ENCODE assay signal across 23 mouse cellular contexts in genomic region chrX:12318848-12319651, GRCm38 (mm10).
DNase-seq lines count a peak whose midpoint lies in the region; ATAC-seq and TF ChIP-seq lines count a peak whose summit lies in the region.
"Had no signal": no experiment of that assay in that cellular context is flagged by ENCODE, and none has a peak within 500 bp of the region (broad histone marks: within the 10 kb centered on the region; RNA-seq: fewer than 3 reads in every experiment).

No protein-coding gene starts in this region.

- DNase-seq in embryo, embryonic 11 days: peak; percentile 35
- peak; percentile 3 for DNase-seq in thymus, postnatal 25 days
- no peak for DNase-seq in right cerebral cortex, adult 18-20 months
- DNase-seq in left cerebral cortex, postnatal 4 days: no peak
- DNase-seq in heart, postnatal 14 days: no peak
- DNase-seq: adrenal gland, postnatal 10 days; cerebellum, adult 8-10 months; cerebellum, postnatal 36 days; kidney, postnatal 36 days; lung, postnatal 36 days; midbrain, embryonic 14.5 days; retina, postnatal 1 day; right cerebral cortex, postnatal 4 days had no signal

- H3K27me3 ChIP-seq in C2C12 (ENCODE audit: control insufficient read depth, insufficient read depth, insufficient read length): no peaks in the 10 kb centered on the region
- H3K27me3 ChIP-seq: embryonic facial prominence, embryonic 13.5 days; forebrain, embryonic 15.5 days; lung, embryonic 15.5 days; neural tube, embryonic 13.5 days had no signal

- intact Hi-C loops in left cerebral cortex, postnatal 4 days (cut with DNase I): no loop called here
- intact Hi-C loops in heart, postnatal 14 days (cut with DNase I): no loop called here

- H3K4me3 ChIP-seq in C2C12 (ENCODE audit: insufficient read depth, poor library complexity, severe bottlenecking): no peak overlapping the region
- H3K4me3 ChIP-seq: embryonic facial prominence, embryonic 13.5 days; forebrain, embryonic 15.5 days; hindbrain, embryonic 10.5 days; lung, embryonic 15.5 days; neural tube, embryonic 13.5 days had no signal

- H3K79me3 ChIP-seq in C2C12 (ENCODE audit: low read depth): no peaks in the 10 kb centered on the region

- no peaks in the 10 kb centered on the region for H3K79me2 ChIP-seq in C2C12 (ENCODE audit: control insufficient read depth, insufficient read depth)

- peak; percentile 81 for ATAC-seq in erythroid progenitor cell, adult 5-6 weeks (replicated peaks; ENCODE audit: low FRiP score, poor library complexity, severe bottlenecking)
- ATAC-seq: activated CD4-positive, CD25-positive, alpha-beta regulatory T cell, adult 4 months; forebrain, embryonic 15.5 days; hindbrain, embryonic 16.5 days; intestine, embryonic 16.5 days had no signal

- TF ChIP-seq CTCF in C2C12 (IDR thresholded peaks at IDR 0.05; ENCODE audit: control insufficient read depth, insufficient read depth, insufficient read length): no peak

- H3ac ChIP-seq in C2C12 (ENCODE audit: control insufficient read depth, insufficient read length, low read depth): no peak overlapping the region

- H3K36me3 ChIP-seq in C2C12 (ENCODE audit: control insufficient read depth, insufficient read depth): no peaks in the 10 kb centered on the region
- H3K36me3 ChIP-seq: embryonic facial prominence, embryonic 13.5 days; forebrain, embryonic 15.5 days; hindbrain, embryonic 10.5 days; lung, embryonic 15.5 days; neural tube, embryonic 13.5 days had no signal

TF ChIP-seq in C2C12, 6 proteins besides CTCF, POLR2A, EP300 and RAD21:
- no peak for TF ChIP-seq USF1 (IDR thresholded peaks at IDR 0.05; ENCODE audit: low read depth)
- TF ChIP-seq CEBPB (IDR thresholded peaks at IDR 0.05; ENCODE audit: low read depth): no peak
- TF ChIP-seq MYOD1 (IDR thresholded peaks at IDR 0.05; ENCODE audit: control insufficient read depth, insufficient read length, low read depth): peak; percentile 26
- no peak for TF ChIP-seq MAX (IDR thresholded peaks at IDR 0.05)

Comparison
In these comparisons a context has a peak if more than half of its experiments do, and no peak if none do; other contexts are left out.
1. DNase-seq: peak in embryo, embryonic 11 days (single experiment) and thymus, postnatal 25 days (single experiment); none in right cerebral cortex, adult 18-20 months (single experiment), left cerebral cortex, postnatal 4 days (single experiment) and heart, postnatal 14 days (0 of 2).